Mouse (Mus musculus) testis, adult 2 months (tissue): ENCODE measurements around the gene Mgea5.

ENCODE experiments used
- CTCF ChIP-seq: fragments of 200-500 bp; IDR thresholded peaks from 2 replicates; pipeline ENCODE4 v1.5.1; 2012; ENCODE audit warnings: low read depth, mild to moderate bottlenecking, inconsistent platforms, low read length, moderate library complexity; ENCODE audit not compliant: control insufficient read depth, insufficient read depth, insufficient replicate concordance
- POLR2A ChIP-seq: fragments of 200-500 bp; IDR thresholded peaks from 2 replicates; pipeline ENCODE4 v1.6.1; 2012; ENCODE audit warnings: low read depth, mild to moderate bottlenecking, inconsistent platforms, low read length, moderate library complexity; ENCODE audit not compliant: control insufficient read depth

DNA sequence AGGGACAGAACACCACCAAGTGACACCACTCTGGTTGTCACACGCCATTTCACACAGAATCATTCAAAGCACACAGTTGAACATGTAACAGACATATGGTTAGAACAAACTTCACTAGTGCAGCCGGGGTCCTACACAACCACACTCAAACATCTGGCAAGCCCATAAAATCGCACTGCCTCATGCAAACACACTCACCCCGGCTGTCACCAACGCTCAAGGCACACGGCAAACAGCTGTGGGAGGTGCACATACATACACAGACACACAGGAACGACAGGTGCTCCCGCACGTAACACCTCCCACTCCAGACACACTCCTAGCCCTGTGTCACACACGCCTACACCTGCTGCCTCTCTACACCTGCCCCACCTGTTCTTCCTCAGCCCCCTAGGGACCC, 31.5 kb upstream of the Mgea5 start:
- no peak for TF ChIP-seq POLR2A
- no peak for TF ChIP-seq CTCF
